Mouse (Mus musculus) skeletal muscle tissue, adult 2 months (tissue): ENCODE results near the gene Cebpa.

Experiments
- DNase-seq: peaks from one replicate; pipeline ENCODE4 v3.0.0-alpha.2; 2012; ENCODE audit warnings: low read depth, low spot score

Gene Cebpa

DNA sequence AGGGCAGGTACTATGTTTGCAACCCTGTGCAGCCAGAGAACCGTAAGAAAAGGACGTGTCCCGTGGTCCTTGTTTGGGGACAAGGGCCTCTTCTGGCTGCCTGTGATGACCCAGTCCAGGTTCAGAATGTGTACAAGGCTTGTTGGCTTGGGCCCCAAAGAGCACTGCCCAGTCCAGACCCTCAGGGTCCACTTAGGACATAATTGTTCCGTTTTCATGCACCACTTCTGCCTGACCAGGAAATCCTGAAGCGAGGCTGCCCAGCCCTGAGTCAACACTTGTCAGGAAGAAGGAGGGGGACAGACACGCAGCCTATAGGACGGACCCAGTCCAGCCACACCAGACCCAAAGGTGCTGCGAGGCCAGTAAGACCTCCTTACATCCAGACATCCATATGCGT lies 26.0 kb downstream of the Cebpa start:
- no peak for DNase-seq

DNA sequence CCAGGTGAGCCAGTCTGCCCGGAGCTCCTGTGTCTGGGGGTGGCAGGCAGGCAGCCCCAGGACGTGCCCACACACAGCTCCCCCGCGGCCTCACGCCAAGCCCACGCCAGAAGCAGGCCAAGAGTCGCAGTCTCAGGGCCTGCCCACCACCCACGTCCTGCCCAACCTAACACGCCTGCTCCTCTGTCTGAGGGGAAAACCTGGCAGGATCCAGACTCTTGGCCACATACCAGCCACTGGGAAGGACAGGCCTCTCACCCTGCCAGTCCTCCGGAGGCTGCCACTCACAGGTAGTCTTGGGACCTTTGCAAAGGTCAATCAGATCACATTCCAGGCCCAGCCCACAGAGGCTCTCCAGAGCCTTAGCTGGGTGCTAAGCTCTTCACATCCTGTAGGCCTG lies 27.2 kb downstream of the Cebpa start:
- peak; percentile 73 for DNase-seq

- no peak for DNase-seq
Observed at GRCm38 (mm10) chr7:35149616-35150433, 30.7 kb downstream of the Cebpa start.

DNA sequence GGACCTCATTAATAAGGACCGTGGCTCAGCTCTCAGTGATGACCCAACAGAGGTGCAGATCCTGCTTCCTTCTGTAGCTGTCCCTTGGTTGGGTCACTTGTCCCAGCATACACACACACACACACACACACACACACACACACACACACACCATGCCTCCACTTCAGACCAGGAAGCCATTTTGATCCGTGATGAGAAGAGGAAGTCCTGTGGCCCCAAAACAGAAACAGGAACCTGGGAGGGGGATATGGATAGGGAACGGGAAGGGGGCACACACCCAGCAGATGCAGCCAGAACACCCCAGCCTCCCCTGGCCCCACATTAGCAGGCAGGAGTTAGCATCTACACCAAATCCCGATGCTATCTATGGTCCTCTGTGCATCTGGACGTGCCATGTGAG lies 31.8 kb downstream of the Cebpa start:
- DNase-seq, result no peak

GRCm38 (mm10) chr7:35154449-35154848 lies 35.4 kb downstream of the Cebpa start:
- no peak for DNase-seq

DNA sequence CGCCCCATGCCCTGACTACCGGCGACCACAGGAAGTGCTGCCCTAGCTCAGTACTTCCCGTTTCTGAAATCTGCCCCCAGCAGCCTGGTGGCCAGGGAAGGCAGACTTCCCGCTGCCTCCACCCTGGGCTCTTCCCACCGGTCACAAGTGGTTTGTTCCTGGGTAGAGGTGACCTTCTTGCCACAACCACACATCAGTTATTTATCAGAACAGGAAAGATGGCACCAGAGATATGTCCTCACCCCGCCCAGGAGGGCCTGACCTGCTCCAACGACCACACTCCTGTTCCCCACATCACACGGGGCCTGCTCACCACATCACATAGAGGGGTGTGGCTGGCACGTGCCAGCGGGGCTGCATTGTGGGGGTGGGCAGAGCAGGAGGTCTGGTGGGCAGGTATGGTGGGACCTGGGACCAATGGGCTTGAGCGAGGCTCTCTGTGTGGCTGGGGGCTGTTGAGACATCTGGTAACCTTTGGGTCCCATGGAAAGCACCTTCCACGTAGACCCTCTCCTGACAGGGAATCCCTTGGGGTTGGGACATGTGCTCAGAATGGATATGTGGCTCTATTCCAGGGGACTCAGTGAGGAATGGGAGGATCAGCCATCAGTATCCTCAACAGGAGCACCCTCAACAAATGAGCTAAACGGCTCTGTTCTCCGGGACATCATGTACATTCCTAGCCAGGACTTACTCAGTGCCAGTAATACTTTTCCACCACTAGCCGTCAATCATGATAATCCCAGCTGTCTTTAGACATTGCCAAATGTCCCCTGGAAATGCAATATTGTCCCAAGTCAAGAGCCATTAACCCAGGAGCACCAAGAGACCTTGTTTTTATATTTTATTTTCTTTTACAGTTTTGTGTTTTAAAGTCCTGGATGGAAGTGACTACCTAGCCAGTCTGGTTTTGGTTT lies 37.7 kb downstream of the Cebpa start:
- no peak for DNase-seq

DNA sequence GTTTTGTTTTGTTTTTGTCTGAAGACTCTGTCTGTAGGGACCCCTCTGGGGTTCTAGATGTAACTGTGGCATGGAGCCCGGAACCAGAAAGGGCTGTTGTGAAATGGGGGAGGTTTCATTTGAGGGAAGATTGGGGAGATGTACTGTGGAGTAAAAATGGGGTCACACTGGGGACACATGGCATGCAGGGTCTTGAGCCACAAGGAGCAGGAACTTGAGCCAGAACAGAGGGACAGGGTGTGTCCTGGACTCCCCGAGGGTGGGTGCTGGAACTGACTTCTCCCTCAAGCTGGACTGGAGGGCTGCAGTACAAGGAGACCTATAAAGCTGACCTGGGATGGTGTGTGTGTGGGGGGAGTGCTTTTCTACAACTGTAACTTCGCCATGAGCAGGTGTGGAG lies 38.4 kb downstream of the Cebpa start:
- no peak for DNase-seq

GRCm38 (mm10) chr7:35162443-35162842 lies 43.4 kb downstream of the Cebpa start:
- DNase-seq, result no peak

DNA sequence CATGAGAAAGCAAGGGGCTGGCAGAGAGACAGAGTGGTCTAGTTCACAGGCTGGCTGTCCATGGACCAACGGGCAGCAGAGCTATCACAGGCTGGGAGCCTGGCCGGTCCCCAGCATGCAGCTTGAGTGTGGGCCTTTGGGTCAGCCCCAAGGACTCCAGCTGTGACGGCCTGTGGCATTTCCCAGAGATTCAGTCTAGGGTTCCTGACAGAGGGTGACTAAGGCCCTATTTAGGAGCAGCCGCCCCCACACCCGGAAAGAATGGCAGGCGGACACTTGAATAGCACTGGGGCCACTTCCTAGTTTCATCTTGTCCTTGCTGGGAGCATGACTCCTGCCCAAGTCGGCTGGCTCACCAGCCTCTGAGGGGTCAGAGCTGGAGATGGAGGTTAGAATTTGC lies 44.5 kb downstream of the Cebpa start:
- no peak for DNase-seq

DNA sequence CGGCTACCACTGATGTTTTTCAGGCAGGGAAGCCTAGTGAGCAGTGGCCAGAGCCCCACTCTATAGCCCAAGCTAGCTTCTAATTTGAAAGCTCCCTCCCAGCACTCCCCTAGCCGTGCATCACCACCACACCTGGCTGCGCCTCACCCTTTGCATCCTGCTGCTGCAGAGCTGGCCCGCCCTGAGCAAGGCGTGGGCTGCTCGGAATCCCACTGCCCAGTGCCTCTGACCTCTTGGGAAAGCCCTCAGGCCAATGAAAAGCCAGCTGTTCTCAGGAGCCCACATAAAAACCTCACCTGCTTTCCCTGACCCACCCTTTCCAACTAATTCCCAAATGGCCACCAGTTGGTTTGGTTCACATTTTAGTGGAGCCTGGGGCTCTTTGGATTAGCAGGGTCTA lies 45.0 kb downstream of the Cebpa start:
- DNase-seq, result no peak

GRCm38 (mm10) chr7:35166988-35167387 lies 47.9 kb downstream of the Cebpa start:
- DNase-seq, result no peak

GRCm38 (mm10) chr7:35167925-35168324 lies 48.8 kb downstream of the Cebpa start:
- no peak for DNase-seq

DNA sequence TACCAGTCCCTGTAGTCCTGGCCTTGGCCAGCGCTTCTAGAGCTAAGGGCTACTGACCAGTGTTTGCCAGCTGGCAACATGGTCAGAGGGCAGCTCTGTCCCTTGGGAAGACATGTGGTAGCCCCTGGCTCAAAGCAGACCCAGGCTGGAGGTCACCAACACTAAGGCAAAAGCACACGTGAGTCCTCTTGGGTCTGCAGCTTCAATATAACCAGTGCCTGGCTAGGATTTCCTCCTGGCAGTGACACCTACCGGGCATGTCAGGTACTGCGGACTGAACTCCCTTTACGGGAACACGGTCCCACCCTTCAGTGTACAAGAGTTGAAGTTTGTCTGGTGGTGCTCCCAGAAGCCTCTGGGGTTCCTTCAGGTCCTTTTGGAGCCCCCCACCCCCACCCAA lies 50.2 kb downstream of the Cebpa start:
- peak; percentile 88 for DNase-seq
